Mouse (Mus musculus): ENCODE data around the gene Rassf10.

DNA sequence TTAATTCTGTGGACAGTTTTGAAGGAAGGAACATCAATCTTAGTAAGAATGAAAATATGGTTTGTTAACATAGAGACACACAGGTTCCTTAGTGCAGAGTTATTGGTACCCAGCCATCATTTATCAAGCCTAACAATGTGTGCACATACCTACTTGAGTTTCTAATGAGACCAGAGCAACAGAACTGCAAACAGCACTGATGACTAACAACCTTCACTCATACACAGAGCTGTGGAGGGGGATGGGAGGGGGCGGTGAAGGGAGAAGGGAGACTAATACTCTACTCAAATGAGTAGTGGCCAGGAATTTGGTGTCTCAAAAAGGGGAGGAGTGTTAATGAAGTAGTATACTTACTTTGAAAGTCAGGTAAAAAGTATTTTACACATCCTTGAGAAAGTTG is 10.7 kb upstream of the Rassf10 start:
- TF ChIP-seq GATA1 (IDR thresholded peaks at IDR 0.05; ENCODE audit: borderline replicate concordance, low read length) (no peak), FLI1 (IDR thresholded peaks at IDR 0.05; ENCODE audit: low read length) (no peak)
